Mouse (Mus musculus) brain, adult 2 months (tissue): ENCODE measurements around the gene Rnaseh2a.
A peak's percentile ranks its signal among the peaks of the same experiment; 100 is the strongest.

Source experiments
- DNase-seq: peaks from one replicate; pipeline ENCODE4 v3.0.0; 2011; ENCODE audit warnings: low read depth, low spot score

Rnaseh2a gene

GRCm38 (mm10) chr8:84969241-84970134 is at the start of gene Rnaseh2a, which contains the start of the genes Gm49661 and Prdx2:
TSS of gene Rnaseh2a (minus strand) at chr8:84969767.
TSS of gene Gm49661 (minus strand) at chr8:84969433.
TSS of gene Prdx2 (plus strand) at chr8:84969587.
- peak; percentile 92 for DNase-seq

- DNase-seq = no peak
Observed at GRCm38 (mm10) chr8:85017209-85017608, 47.6 kb upstream of the Rnaseh2a start.

GRCm38 (mm10) chr8:85016724-85017123 is 47.2 kb upstream of the Rnaseh2a start:
- no peak for DNase-seq

DNA sequence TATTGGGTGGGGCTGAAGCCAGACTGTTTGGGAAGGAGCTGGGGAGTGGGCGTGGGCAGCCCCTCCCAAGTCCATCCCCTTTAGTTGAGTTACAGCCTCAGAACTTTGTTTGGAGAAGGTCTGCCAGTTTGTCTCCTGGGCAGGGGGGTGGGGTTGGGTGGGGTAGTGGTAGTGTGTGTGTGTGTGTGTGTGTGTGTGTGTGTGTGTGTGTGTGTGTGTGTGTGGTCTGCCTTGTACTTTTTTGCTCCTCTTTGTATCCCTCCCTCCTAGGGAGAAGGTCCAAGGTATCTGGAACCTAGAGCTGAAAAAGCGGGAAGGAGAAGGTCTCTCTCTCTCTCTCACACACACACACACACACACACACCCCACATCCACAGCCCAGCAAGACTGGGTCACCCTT is 44.9 kb upstream of the Rnaseh2a start, which contains the start of gene Best2:
Gene Best2, minus strand, starts transcription at position 101 of the 400 bp plus-strand sequence.
- no peak for DNase-seq

- DNase-seq = peak; percentile 92
Observed at GRCm38 (mm10) chr8:85013230-85013840, 43.8 kb upstream of the Rnaseh2a start.

DNA sequence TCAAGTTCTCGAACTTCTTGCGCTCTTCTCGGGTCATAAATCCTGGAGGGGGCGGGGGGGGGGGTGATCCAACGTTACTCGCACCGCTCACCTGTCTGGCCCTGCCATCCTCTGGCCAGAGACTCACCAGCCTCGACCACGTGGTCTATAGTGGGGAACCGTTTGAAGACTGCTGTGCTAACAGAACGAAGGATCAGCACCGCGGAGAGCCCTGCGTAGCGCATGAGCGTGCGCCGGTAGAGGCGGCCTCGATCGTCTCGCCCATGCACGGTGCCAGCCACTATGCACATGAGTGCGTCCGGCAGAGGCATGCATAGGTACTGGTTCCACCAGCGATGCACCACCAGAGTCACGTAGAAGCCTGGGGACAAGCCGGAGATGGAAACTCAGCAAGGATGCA is 41.7 kb upstream of the Rnaseh2a start:
- DNase-seq = no peak

DNA sequence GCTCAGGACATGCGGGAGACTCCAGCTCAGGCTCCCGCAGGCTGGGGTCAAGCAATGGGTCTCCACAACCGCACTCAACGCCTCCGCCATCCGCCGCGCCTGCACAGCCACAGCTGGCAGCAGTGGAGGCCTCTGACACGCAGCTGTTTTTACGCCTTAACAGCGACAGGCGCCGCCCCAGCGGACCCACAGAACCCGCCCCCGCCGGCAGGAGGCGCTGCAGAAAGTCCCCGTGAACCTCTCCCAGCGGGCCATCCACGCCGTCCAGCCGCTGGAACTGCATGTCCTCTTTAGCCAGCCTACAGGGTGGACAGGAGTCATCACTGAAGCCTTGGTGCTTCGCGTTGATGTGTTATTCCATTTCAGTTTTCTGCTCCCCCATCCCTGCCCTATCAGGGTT is 38.1 kb upstream of the Rnaseh2a start:
- DNase-seq = no peak

DNA sequence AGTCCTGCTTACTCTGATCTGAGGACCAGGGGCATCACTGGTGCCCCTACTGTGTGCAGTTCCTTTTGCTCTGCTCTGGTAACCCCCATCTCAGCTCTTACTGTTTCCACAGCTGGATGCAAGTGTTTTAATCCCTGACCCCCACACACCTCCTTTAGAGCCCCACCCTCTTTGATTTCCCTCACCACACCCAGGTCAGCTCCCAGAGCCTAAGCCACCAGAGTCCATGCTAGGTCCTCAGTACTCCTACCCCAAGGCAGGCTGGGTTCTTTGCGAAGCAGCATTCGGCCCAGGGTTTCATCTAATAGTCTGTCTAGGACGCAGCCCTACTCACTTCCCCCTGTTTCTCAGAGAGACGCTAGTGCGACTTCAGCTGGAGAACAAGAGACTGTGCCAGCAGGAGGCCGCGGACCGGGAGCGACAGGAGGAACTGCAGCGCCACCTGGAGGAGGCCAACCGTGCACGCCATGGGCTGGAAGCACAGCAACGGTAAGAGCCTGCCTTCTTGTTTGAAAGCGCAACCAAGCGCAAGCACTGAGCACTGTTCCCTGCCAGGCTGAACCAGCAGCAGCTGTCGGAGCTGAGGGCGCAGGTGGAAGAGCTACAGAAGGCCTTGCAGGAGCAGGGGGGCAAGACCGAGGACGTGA is 28.2 kb upstream of the Rnaseh2a start:
- DNase-seq = peak; percentile 98

DNA sequence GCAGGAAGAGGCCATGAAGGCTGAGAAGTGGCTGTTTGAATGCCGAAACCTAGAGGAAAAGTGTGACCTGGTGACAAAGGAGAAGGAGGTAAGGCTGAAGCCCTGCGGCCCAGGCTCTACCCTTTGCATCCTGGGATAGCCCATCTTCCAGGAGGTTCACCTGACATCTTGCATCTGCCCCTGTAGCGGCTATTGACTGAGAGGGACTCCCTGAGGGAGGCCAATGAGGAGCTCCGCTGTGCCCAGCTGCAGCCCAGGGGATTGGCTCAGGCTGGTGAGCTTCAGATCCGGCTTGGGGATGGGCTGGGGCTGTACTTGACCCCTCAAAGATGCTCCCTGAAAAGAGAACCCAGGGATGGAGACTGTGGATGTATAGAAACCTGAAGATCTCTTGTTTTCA is 27.4 kb upstream of the Rnaseh2a start:
- DNase-seq = no peak

GRCm38 (mm10) chr8:84995680-84996079 is 26.1 kb upstream of the Rnaseh2a start:
- DNase-seq = no peak

DNA sequence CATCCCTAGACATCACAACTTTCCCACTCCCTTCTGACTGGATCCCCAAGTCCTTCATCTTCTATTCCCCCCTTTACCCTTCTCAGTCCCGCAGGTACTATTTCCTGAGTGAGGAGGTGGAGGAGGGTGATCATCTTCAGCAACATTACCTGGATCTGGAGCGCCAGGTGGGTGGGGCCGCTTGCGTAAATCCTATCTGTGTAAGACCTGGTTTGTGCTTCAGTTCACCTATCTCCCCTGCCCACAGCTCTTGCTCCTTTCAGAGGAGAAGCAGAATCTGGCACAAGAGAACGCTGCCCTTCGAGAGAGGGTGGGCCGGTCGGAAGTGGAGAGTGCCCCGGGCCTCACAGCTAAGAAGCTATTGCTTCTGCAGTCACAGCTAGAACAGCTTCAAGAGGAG is 24.8 kb upstream of the Rnaseh2a start:
- no peak for DNase-seq

DNA sequence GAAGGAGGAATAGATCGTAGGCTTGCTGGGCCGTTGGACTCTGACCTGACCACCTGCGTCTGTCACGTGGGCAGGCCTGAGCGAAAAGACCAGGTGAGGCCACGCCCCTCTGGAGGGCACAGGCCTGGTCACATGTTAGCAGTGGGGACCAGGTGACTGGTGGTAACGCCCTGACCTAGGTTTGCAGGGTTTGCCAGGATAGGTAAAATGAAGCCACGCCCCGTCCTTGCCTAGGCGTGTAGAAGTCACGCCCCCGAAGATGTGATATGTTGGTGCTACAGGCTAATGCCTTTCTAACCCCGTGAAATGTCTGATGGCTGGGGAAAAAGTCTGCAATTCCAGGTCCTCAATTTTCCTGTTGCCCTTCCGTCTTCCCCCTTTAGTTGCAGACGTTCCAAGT is 21.3 kb upstream of the Rnaseh2a start:
- DNase-seq = peak; percentile 65

- DNase-seq = peak; percentile 99
Observed at GRCm38 (mm10) chr8:84990349-84990748, 20.8 kb upstream of the Rnaseh2a start, which contains the start of gene Hook2. TSS of gene Hook2 (plus strand) at chr8:84990603.

DNA sequence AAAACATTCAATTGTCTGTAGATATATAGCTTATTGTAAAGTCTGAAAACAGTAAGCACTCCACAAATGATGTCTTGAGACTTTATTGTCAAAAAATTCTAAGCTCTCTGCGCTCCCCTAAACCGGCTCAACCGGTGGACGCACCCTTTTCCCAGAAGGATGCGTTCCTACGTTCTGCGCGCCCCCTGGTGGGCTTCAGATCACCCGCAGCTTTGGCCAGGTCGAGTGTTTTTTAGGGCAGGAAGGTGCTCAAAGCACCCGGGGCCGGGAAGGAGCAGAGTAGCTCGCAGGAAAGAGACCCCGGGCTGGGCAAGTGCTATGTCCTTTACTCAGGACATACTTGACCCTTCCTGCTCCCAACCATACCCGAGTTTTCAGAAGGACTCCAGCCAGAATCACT is 20.2 kb upstream of the Rnaseh2a start:
- peak; percentile 93 for DNase-seq

DNA sequence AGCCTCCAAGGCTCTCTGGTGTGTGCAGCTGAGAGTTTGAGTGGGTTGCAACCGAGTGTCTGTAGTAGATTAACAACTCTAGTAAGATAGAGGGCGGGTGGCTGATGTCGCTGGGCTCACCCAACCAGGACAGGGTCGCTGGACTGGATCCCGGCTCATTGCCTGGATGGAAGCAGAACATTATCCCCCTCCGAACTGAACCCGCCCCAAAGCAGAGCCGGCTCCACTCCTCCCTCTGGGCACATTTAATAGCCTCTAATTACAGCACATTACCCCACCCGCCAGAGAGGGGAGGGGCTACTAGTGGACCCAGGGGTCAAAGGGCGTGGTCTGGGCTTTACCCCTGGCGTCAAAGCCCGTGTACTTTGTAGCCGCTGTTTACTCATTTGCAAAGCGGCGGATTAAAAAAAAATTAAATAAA is 19.8 kb upstream of the Rnaseh2a start:
- DNase-seq = no peak

GRCm38 (mm10) chr8:84987903-84988302 is 18.3 kb upstream of the Rnaseh2a start:
- DNase-seq = no peak

DNA sequence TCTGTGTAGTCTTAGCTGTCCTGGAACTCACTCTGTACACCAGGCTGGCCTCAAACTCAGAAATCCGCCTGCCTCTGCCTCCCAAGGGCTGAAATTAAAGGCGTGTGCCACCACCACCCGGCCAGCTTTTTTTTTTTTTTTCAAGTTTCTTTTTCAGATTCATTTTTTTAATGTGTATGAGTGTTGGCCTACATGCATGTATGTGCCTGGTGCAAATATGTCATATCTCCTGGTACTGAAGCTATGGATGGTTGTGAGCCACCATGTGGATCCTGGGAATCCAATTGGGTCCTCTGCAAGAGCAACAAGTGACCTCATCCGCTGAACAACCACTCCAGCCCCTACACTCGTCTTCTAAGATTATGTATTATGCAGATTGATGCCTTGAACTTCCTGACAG is 17.8 kb upstream of the Rnaseh2a start:
- DNase-seq = no peak

DNA sequence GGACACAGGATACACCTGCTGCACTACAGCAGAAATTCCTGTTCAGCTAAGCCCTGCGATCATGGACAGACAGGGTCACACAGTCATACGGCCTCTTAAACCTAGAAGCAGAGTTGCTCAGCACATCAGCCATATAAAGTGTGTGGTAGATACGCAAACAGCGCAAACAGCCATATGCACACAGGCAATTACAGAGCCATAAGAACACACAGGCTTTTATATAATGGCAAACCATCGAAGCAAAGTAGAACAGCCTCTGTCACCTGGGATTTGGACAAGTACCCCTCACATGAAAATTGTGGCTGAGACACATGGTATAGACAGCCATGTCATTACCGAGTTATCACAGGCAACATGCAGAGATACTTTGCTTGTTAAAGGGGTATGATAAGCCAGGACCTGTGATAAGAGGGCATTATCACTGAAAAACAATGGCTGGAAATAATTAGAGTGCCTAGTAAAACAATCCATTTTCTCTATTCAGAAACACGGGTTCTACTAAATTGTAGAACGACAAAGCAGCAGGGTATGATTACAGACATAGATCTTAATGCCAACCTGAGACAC is 16.9 kb upstream of the Rnaseh2a start:
- DNase-seq = no peak

DNA sequence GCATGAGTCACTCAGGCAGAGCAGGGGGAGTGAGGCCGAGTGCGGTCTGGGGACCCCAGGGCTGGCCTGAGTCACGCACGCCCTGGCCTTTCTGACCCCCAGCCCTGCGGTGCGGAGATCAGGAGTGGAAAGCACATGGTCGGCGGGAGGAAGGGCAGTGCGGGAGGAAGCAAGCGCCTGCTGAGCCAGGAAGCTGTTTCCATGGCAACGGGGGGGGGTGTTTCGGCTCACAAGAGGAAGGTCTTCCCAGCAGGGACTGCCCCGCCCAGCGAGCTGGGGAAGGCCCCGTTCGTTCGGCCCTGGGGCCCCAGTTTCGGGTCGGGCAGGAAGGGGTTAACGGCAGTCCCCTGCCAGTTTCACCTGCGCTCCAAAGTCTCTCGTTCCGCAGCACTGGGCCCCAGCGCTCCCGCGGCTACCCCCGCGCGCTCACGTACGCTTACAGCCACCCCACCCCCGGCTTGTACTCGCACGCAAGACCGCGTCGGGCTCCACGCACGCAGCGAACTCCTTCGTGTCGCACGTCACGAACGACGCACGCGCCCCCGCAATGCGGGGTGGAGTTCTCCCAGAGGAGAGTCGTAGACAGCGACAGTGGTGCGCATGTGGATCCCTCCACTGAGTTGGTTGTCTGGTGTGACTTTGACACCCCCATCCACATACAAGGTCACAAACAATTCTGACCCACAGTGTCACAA is 16.3 kb upstream of the Rnaseh2a start:
- peak; percentile 99 for DNase-seq

DNA sequence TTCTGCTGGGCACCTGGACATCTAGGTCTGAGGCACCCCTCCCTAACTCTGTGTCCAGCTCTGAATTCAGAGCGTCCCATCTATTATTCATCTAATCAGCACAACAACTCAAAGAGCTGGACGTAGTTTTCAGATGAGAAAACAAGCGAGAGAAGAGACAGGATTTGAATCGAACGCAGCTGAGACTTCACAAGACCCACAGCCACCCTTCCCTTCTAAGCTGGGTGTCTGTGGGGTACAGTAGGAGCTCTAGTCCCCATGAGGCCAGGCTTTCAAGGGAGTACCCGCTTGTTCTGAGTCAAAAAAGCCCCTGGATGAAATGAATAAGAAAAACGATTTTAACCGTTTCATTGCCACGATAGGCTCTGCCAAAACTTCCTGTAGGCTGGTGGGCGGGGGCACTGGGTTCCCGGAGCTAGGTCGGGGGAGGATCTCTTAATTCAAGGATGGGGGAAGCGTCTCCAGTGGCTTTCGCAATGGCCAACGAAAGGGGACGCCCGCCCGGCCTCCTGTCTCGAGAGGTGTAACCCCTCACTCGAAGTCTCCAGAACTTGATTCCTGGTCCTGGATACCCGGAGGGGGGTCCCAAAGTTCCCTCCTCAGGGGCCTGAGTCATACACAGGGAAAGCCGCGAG is 15.6 kb upstream of the Rnaseh2a start:
- no peak for DNase-seq
